Mouse (Mus musculus) T-cell, adult 2 months (primary cell): Measurements from ENCODE around the gene Endou.

Experiments
- DNase-seq: peaks from one replicate; pipeline ENCODE4 v3.0.0; 2022; ENCODE audit warnings: low spot score

Endou gene

GRCm38 (mm10) chr15:97754476-97754875, 23.3 kb upstream of the Endou start:
- no peak for DNase-seq

GRCm38 (mm10) chr15:97752491-97752890, 21.4 kb upstream of the Endou start:
- no peak for DNase-seq

- peak; percentile 42 for DNase-seq
Observed at GRCm38 (mm10) chr15:97751676-97752075, 20.5 kb upstream of the Endou start.

GRCm38 (mm10) chr15:97750697-97751096, 19.6 kb upstream of the Endou start:
- peak; percentile 45 for DNase-seq

GRCm38 (mm10) chr15:97749841-97750240, 18.7 kb upstream of the Endou start:
- no peak for DNase-seq

GRCm38 (mm10) chr15:97749397-97749796, 18.3 kb upstream of the Endou start:
- no peak for DNase-seq

GRCm38 (mm10) chr15:97748964-97749363, 17.8 kb upstream of the Endou start:
- DNase-seq: no peak

- no peak for DNase-seq
Observed at GRCm38 (mm10) chr15:97748309-97748708, 17.2 kb upstream of the Endou start.

GRCm38 (mm10) chr15:97747486-97747885, 16.3 kb upstream of the Endou start:
- no peak for DNase-seq

- DNase-seq: no peak
Observed at GRCm38 (mm10) chr15:97746748-97747147, 15.6 kb upstream of the Endou start.

- DNase-seq: no peak
Observed at GRCm38 (mm10) chr15:97746278-97746677, 15.1 kb upstream of the Endou start.

GRCm38 (mm10) chr15:97745331-97745730, 14.2 kb upstream of the Endou start:
- no peak for DNase-seq

GRCm38 (mm10) chr15:97744930-97745329, 13.8 kb upstream of the Endou start:
- no peak for DNase-seq

- no peak for DNase-seq
Observed at GRCm38 (mm10) chr15:97743961-97744525, 12.9 kb upstream of the Endou start.

- no peak for DNase-seq
Observed at GRCm38 (mm10) chr15:97743210-97743609, 12.1 kb upstream of the Endou start.

- no peak for DNase-seq
Observed at GRCm38 (mm10) chr15:97742600-97742999, 11.5 kb upstream of the Endou start.

- no peak for DNase-seq
Observed at GRCm38 (mm10) chr15:97742074-97742473, 10.9 kb upstream of the Endou start.

GRCm38 (mm10) chr15:97741662-97742061, 10.5 kb upstream of the Endou start:
- DNase-seq: no peak

- no peak for DNase-seq
Observed at GRCm38 (mm10) chr15:97740283-97740732, 9.2 kb upstream of the Endou start.

GRCm38 (mm10) chr15:97738923-97739322, 7.8 kb upstream of the Endou start:
- DNase-seq: no peak

- DNase-seq: no peak
Observed at GRCm38 (mm10) chr15:97731988-97732387, 849 bp upstream of the Endou start.

GRCm38 (mm10) chr15:97730365-97730764, 774 bp downstream of the Endou start:
- no peak for DNase-seq

GRCm38 (mm10) chr15:97728804-97729203, 2.3 kb downstream of the Endou start:
- no peak for DNase-seq

- DNase-seq: no peak
Observed at GRCm38 (mm10) chr15:97728394-97728793, 2.7 kb downstream of the Endou start.

- DNase-seq: no peak
Observed at GRCm38 (mm10) chr15:97727520-97727919, 3.6 kb downstream of the Endou start.
